Mouse (Mus musculus) embryonic facial prominence, embryonic 10.5 days (tissue): Measurements from ENCODE around the gene March8. TPM values are rescaled to one million over a fixed set of nuclear protein-coding genes. Genes with fewer than 3 reads are reported as not detected.
A peak's percentile ranks its signal among the peaks of the same experiment; 100 is the strongest.

ENCODE experiments used
- DNase-seq: peaks from one replicate; pipeline ENCODE4 v3.0.0-alpha.2; 2017; ENCODE audit warnings: low spot score
- H3K27ac ChIP-seq: fragments of 300-500 bp; sonication (generic); replicated peaks from 2 replicates; pipeline ENCODE4 v1.5.1; 2016; ENCODE audit warnings: mild to moderate bottlenecking
- H3K27me3 ChIP-seq: fragments of 300-500 bp; sonication (generic); replicated peaks from 2 replicates; pipeline ENCODE4 v1.6.1; 2016; ENCODE audit warnings: low read depth, mild to moderate bottlenecking; ENCODE audit not compliant: poor library complexity, severe bottlenecking
- H3K36me3 ChIP-seq: fragments of 300-500 bp; sonication (generic); replicated peaks from 2 replicates; pipeline ENCODE4 v1.6.1; 2016; ENCODE audit warnings: mild to moderate bottlenecking, moderate library complexity
- H3K4me1 ChIP-seq: fragments of 300-500 bp; sonication (generic); 2 replicates; pipeline ENCODE4 v1.6.1; 2016
- H3K4me3 ChIP-seq: fragments of 300-500 bp; sonication (generic); 2 replicates; pipeline ENCODE4 v1.5.1; 2016; ENCODE audit warnings: mild to moderate bottlenecking, moderate library complexity
- H3K9me3 ChIP-seq: fragments of 300-500 bp; sonication (generic); 2 replicates; pipeline ENCODE4 v1.6.1; 2016; ENCODE audit warnings: mild to moderate bottlenecking
- WGBS: fragments of 180-500 bp; shearing (Covaris S2); methylation state at CpG from one replicate; pipeline ENCODE4 v1.1.7; 2016; 5-methylcytosine and 5-hydroxymethylcytosine counted together
- polyA plus RNA-seq: library from polyadenylated mRNA; unstranded; fragments of >200 nt; fragmentation: Nextera tagmentation; extraction: Ambion mirVana; gene quantifications from 2 replicates; pipeline ENCODE4 v1.2.1, GENCODE M21; 2016

March8 gene
- polyA plus RNA-seq, 1 experiment from 2014 or later = 24.7 TPM

DNA sequence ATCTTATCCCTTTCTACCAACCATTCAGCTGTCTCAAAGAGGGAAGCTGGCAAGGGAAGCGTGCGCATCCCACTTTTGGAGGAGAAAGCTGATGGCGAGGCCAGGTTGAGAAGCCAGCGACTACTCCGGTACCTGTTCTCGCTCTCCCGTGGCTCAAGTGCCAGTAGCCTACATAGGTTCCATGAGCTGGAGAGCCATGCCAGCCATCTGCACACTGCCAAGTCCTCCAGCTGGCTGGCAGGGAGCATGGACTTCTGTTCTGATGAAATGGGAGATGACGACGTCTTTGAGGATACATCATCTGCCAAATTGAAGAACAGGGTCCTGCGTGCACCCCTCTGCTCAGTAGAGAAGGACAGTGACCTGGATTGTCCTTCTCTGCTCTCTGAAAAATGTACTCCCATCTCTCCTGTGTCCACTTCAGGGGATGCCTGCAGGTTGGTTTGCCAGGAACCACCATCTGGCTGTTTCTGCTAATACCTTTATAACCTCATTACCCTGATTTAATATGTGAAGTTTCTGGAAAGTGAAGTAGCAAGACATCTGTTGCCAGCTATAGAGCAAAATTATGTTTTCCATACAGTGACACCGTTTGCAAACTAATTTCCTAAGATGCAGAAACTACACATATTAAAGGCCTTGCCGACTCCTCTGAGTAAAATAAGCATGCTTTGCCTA, 64.1 kb downstream of the March8 start:
- peaks cover 9% of the 10 kb centered on the region for H3K4me1 ChIP-seq
- DNase-seq = no peak
- 95% methylated on average over 12 of the region's 12 CpGs for WGBS
- H3K27me3 ChIP-seq = no peaks in the 10 kb centered on the region
- no peak overlapping the region for H3K4me3 ChIP-seq
- H3K9me3 ChIP-seq = no peaks in the 10 kb centered on the region
- peaks cover 32% of the 10 kb centered on the region for H3K36me3 ChIP-seq
- H3K27ac ChIP-seq = no peak overlapping the region

- H3K4me3 ChIP-seq = no peak overlapping the region
- no peak for DNase-seq
- H3K27ac ChIP-seq = no peak overlapping the region
- H3K9me3 ChIP-seq = no peaks in the 10 kb centered on the region
- WGBS = 92% methylated on average over 3 of the region's 3 CpGs
- no peaks in the 10 kb centered on the region for H3K27me3 ChIP-seq
- H3K36me3 ChIP-seq = peaks cover 37% of the 10 kb centered on the region
- peaks cover 9% of the 10 kb centered on the region; the same call in 1 of the 2 replicates for H3K4me1 ChIP-seq
Measured at GRCm38 (mm10) chr6:116402426-116402825, 64.6 kb downstream of the March8 start.

DNA sequence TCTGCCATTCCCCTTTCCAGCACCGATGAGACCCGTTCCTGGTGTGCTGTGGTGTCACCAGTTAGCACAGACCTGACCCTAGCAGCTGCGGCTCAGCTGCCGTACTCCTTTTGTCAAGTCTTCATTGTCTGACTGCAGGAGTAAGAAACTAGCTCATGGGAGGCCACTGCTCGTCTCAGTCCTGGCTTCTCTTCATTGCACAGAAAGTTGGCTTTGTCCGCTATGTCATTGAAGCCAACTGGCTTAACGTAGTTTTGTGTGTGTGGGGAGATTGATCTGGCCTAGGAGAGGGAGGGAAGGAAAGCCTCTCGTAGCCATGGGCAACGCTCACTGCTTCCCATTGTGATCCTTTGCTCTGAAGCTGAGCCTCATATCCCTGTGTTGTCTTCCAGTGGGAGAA, 67.4 kb downstream of the March8 start:
- Histone ChIP-seq H3K4me1 (peaks cover 9% of the 10 kb centered on the region; the same call in 1 of the 2 replicates), H3K9me3 (no peaks in the 10 kb centered on the region), H3K27me3 (no peaks in the 10 kb centered on the region), H3K4me3 (no peak overlapping the region), H3K27ac (no peak overlapping the region), H3K36me3 (peaks cover 45% of the 10 kb centered on the region)
- WGBS = 69% methylated on average over 9 of the region's 9 CpGs
- no peak for DNase-seq

GRCm38 (mm10) chr6:116405715-116406114, 67.9 kb downstream of the March8 start:
- DNase-seq = no peak
- Histone ChIP-seq H3K9me3 (no peaks in the 10 kb centered on the region), H3K4me3 (no peak overlapping the region), H3K36me3 (peaks cover 49% of the 10 kb centered on the region), H3K4me1 (peaks cover 9% of the 10 kb centered on the region; the same call in 1 of the 2 replicates), H3K27ac (no peak overlapping the region), H3K27me3 (no peaks in the 10 kb centered on the region)
- WGBS = 86% methylated on average over 5 of the region's 5 CpGs

DNA sequence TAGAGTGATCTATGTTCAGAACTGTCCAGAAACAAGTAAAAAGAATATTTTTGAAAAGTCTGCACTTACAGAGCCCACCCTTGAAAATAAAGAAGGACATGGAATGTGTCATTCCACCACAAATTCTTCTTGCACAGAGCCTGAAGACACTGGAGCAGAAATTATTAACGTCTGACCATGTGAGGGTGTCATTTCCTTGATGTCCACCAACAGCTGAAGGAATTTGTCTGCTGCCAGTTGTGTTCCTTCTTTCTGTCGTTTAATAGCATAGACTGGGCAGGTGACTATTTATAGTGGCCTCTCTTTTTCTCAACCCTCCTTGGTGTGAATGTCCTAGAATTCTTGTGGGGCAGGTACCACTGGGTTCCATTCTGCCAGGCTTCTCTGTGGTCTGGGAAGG, 68.3 kb downstream of the March8 start:
- no peaks in the 10 kb centered on the region for H3K27me3 ChIP-seq
- peaks cover 49% of the 10 kb centered on the region for H3K36me3 ChIP-seq
- no peak overlapping the region for H3K27ac ChIP-seq
- no peaks in the 10 kb centered on the region for H3K9me3 ChIP-seq
- H3K4me1 ChIP-seq = peaks cover 9% of the 10 kb centered on the region; the same call in 1 of the 2 replicates
- DNase-seq = no peak
- WGBS = 85% methylated on average over 2 of the region's 2 CpGs
- H3K4me3 ChIP-seq = no peak overlapping the region

DNA sequence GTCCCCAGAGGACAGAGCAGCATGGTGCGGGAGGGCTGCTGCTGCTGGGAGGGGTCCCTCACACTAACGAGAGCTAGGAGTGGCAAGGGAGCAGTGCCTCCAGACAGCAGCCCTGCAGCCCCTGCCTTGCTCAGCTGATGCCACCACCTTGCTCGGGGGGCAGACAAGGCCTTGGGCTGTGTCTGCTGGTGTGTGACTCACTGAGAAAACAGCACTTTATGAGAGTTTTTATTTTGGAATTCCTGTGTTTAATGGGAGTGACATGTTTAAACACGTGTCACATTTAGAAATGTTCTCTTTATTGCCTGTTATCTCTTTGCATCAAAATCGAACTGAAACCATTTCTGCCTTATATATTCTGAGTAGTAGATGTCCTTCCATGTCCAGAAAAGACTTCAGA, 68.9 kb downstream of the March8 start:
- H3K4me1 ChIP-seq = peaks cover 9% of the 10 kb centered on the region; the same call in 1 of the 2 replicates
- H3K4me3 ChIP-seq = no peak overlapping the region
- DNase-seq = no peak
- no peak overlapping the region for H3K27ac ChIP-seq
- H3K9me3 ChIP-seq = no peaks in the 10 kb centered on the region
- 78% methylated on average over 5 of the region's 5 CpGs for WGBS
- no peaks in the 10 kb centered on the region for H3K27me3 ChIP-seq
- peaks cover 44% of the 10 kb centered on the region for H3K36me3 ChIP-seq

DNA sequence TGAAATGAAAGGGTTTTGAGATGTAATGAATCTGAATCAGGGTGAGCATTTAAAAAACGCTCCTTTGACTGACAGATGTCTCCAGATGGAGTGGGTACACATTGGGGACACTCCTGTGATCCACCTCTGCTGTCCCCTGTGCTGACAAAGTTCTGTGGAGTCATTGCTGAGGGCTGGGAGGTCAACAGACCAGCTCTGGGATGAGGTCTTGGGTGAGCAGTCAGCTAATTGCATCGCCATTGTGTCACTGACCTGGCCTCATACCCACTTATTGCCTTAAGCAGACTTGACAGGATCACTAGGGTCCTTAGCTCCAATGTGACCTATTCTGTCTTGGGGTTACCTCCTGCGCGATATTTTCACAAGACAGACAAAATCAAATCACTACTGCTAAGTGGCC, 69.4 kb downstream of the March8 start:
- WGBS = 87% methylated on average over 4 of the region's 4 CpGs
- Histone ChIP-seq H3K36me3 (peaks cover 41% of the 10 kb centered on the region), H3K27ac (no peak overlapping the region), H3K4me1 (peaks cover 9% of the 10 kb centered on the region; the same call in 1 of the 2 replicates), H3K27me3 (no peaks in the 10 kb centered on the region), H3K4me3 (no peak overlapping the region), H3K9me3 (no peaks in the 10 kb centered on the region)
- DNase-seq = no peak

DNA sequence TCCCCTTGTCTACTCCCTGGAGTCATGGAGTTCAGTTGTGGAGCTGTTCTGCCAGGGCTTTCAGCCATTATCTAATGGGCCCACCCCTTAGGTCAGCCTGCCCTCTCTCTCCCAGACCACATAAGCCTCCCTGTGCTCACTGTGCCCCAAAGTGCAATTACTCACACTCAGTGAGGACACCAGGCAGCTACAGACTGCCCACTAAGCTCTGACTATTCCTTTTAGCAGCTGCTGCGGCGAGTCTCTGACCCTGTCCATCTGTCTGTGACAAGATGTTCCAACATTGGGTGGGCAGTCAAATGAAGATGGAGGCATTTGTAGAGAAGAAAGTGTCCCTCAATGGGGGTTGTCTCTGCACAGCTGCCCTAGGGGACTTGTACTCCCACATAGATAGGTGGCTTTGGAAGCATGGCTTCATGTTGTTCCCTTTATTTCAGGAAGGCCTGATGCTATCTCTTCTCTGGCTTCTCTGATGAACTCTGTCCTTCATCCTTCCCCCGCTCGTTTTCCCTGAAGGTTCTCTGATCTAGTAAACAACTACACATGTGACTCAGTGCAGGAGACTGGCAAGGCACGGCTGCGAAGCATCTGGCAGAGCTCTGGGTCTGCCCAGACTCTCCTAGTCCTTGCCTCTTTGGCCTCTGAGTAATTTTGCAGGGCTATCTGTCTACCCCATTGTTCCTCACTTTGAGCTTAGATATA, 70.3 kb downstream of the March8 start:
- H3K4me3 ChIP-seq = no peak overlapping the region
- H3K4me1 ChIP-seq = peaks cover 9% of the 10 kb centered on the region; the same call in 1 of the 2 replicates
- H3K9me3 ChIP-seq = no peaks in the 10 kb centered on the region
- no peak overlapping the region for H3K27ac ChIP-seq
- no peak for DNase-seq
- peaks cover 46% of the 10 kb centered on the region for H3K36me3 ChIP-seq
- no peaks in the 10 kb centered on the region for H3K27me3 ChIP-seq
- WGBS = 84% methylated on average over 6 of the region's 6 CpGs

GRCm38 (mm10) chr6:116410436-116410835, 72.6 kb downstream of the March8 start:
- no peak overlapping the region for H3K27ac ChIP-seq
- H3K4me1 ChIP-seq = peaks cover 9% of the 10 kb centered on the region
- H3K9me3 ChIP-seq = no peaks in the 10 kb centered on the region
- H3K4me3 ChIP-seq = no peak overlapping the region
- H3K36me3 ChIP-seq = peaks cover 36% of the 10 kb centered on the region
- no peaks in the 10 kb centered on the region for H3K27me3 ChIP-seq
- DNase-seq = peak; percentile 0
- 97% methylated on average over 10 of the region's 10 CpGs for WGBS

GRCm38 (mm10) chr6:116411716-116412115, 73.9 kb downstream of the March8 start:
- H3K4me3 ChIP-seq = no peak overlapping the region
- H3K27ac ChIP-seq = no peak overlapping the region
- no peaks in the 10 kb centered on the region for H3K9me3 ChIP-seq
- no peaks in the 10 kb centered on the region for H3K27me3 ChIP-seq
- peaks cover 25% of the 10 kb centered on the region for H3K36me3 ChIP-seq
- DNase-seq = no peak
- WGBS = 77% methylated on average over 3 of the region's 3 CpGs
- H3K4me1 ChIP-seq = peaks cover 7% of the 10 kb centered on the region; the same call in 1 of the 2 replicates

GRCm38 (mm10) chr6:116412546-116413325, 74.9 kb downstream of the March8 start:
- DNase-seq = no peak
- H3K36me3 ChIP-seq = peaks cover 17% of the 10 kb centered on the region
- H3K4me3 ChIP-seq = no peak overlapping the region
- no peak overlapping the region for H3K27ac ChIP-seq
- no peaks in the 10 kb centered on the region for H3K27me3 ChIP-seq
- H3K4me1 ChIP-seq = peaks cover 7% of the 10 kb centered on the region; the same call in 1 of the 2 replicates
- 95% methylated on average over 14 of the region's 14 CpGs for WGBS
- no peaks in the 10 kb centered on the region for H3K9me3 ChIP-seq

DNA sequence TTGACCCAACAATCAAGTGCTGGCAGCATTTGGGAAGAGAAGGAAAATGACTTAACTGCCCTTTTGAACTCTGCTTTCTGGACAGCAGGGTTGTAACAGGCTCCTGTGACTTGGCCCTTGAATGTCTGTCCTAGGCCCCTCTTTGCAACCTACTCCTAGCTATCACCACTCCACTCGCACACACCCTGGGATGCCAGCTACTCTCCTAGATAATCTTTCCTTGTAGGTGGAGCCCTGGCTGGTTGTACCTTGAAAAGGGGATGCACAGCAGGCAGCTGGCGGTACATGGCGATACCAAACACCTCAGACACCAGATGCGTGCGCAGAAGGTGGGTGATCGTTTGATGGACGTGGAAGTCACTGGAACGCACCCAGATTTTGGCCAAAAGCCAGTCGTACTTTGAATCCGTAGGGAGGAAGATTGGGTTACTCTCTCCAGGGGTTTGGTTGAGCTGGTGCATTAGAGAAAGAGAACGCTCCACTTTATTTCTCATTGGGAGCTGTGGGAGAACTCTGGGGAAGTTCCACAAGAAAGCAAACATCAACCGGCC, 77.4 kb downstream of the March8 start:
- DNase-seq = no peak
- H3K4me3 ChIP-seq = no peak overlapping the region
- H3K4me1 ChIP-seq = peaks cover 10% of the 10 kb centered on the region; the same call in 1 of the 2 replicates
- H3K9me3 ChIP-seq = no peaks in the 10 kb centered on the region
- H3K27me3 ChIP-seq = no peaks in the 10 kb centered on the region
- peaks cover 13% of the 10 kb centered on the region for H3K36me3 ChIP-seq
- no peak overlapping the region for H3K27ac ChIP-seq
- WGBS = 86% methylated on average over 12 of the region's 12 CpGs
